Mouse (Mus musculus) olfactory bulb, adult 2 months (tissue): ENCODE data around the gene Hivep1.

Source experiments
- CTCF ChIP-seq: fragments of 200-500 bp; IDR thresholded peaks from 2 replicates; pipeline ENCODE4 v1.5.1; 2012; ENCODE audit warnings: low read depth, mild to moderate bottlenecking, low read length, moderate library complexity; ENCODE audit not compliant: insufficient read depth
- POLR2A ChIP-seq: fragments of 200-500 bp; IDR thresholded peaks from 2 replicates; pipeline ENCODE4 v1.6.1; 2012; ENCODE audit warnings: mild to moderate bottlenecking, low read depth, low read length, moderate library complexity; ENCODE audit not compliant: insufficient read depth

- TF ChIP-seq CTCF (no peak), POLR2A (no peak)
These were observed 69.4 kb downstream of the Hivep1 start for GRCm38 (mm10) chr13:42121106-42121776.
